Mouse (Mus musculus) central nervous system, embryonic 18 days (tissue): Measurements from ENCODE around the gene Fancb. TPM values are rescaled to one million over a fixed set of nuclear protein-coding genes. Genes with fewer than 3 reads are reported as not detected.

Experiments used
- polyA plus RNA-seq: library from polyadenylated mRNA; depleted of rRNA; stranded (reverse); fragments of >200 nt; gene quantifications from 2 replicates; pipeline ENCODE4 v1.2.3, GENCODE M21; 2012; rRNA removed

Gene Fancb
- polyA plus RNA-seq, result 2.4 TPM in 2 replicates

GRCm38 (mm10) chrX:164980193-164980775, at the start of gene Fancb, which contains the start of gene Mospd2:
Gene Fancb (plus strand): TSS chrX:164980592.
Gene Mospd2 (minus strand): TSS chrX:164980375.

GRCm38 (mm10) chrX:165004779-165005324, 24.5 kb downstream of the Fancb start, which contains the start of gene Gm17604:
Gene Gm17604 (minus strand): TSS chrX:165004829.

Other genes with a start within 250 kb of the Fancb start
- 18.7 and 20.4 TPM in 2 replicates for gene Mospd2, start 217 bp upstream of the Fancb start, polyA plus RNA-seq
- gene Gm17604, start 24.2 kb downstream of the Fancb start, polyA plus RNA-seq, result not detected in 2 replicates